Mouse (Mus musculus): ENCODE data around the gene Pdzph1. TPM values are rescaled to one million over a fixed set of nuclear protein-coding genes. Genes with fewer than 3 reads are reported as not detected.

Gene Pdzph1
- polyA plus RNA-seq, 1 experiment, result not detected

DNA sequence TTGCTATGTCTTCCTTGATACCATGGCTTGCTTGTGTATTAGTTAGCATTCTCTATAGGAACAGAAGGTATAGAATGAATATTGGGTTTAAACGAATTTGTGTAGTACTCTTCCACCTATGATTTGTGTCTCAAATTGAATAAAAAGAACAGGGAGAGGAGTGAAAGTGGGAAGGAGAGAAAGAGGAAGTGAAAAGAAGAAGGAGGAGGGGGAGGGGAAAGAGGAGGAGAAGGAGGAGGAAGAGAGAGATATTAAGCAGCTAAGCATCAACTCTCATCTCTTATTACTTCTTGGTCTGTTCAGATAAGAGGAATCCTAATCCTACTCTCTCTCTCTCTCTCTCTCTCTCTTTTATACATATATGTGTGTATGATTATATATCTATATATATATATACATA, 52.6 kb downstream of the Pdzph1 start:
- Histone ChIP-seq H3K4me2 (ENCODE audit: low read depth) (no peak overlapping the region), H3K4me3 (no peak overlapping the region), H3K27me3 (ENCODE audit: control insufficient read depth, insufficient read depth, insufficient read length) (no peaks in the 10 kb centered on the region), H3K79me2 (ENCODE audit: control insufficient read depth, insufficient read depth) (no peaks in the 10 kb centered on the region), H3ac (ENCODE audit: control insufficient read depth, insufficient read length) (no peak overlapping the region), H3K36me3 (ENCODE audit: control insufficient read depth, insufficient read depth) (no peaks in the 10 kb centered on the region)
- TF ChIP-seq E2F4 (IDR thresholded peaks at IDR 0.05; ENCODE audit: insufficient read depth), result no peak
- TF ChIP-seq POLR2AphosphoS2 (IDR thresholded peaks at IDR 0.05; ENCODE audit: insufficient read length, low read depth), result no peak
- no peak for TF ChIP-seq SRF (IDR thresholded peaks at IDR 0.05; ENCODE audit: control insufficient read depth, insufficient read length, low read depth)
- no peak for TF ChIP-seq REST (IDR thresholded peaks at IDR 0.05; ENCODE audit: insufficient read depth, insufficient read length)
- TF ChIP-seq POLR2A (IDR thresholded peaks at IDR 0.05; ENCODE audit: insufficient read length, low read depth), result no peak

- H3ac ChIP-seq (ENCODE audit: control insufficient read depth, insufficient read length), result no peak overlapping the region
- H3K79me2 ChIP-seq (ENCODE audit: control insufficient read depth, insufficient read depth), result no peaks in the 10 kb centered on the region
- H3K36me3 ChIP-seq (ENCODE audit: control insufficient read depth, insufficient read depth), result no peaks in the 10 kb centered on the region
- H3K27me3 ChIP-seq (ENCODE audit: control insufficient read depth, insufficient read depth, insufficient read length), result no peaks in the 10 kb centered on the region
- TF ChIP-seq E2F4 (IDR thresholded peaks at IDR 0.05; ENCODE audit: insufficient read depth), result no peak
- TF ChIP-seq MAX (IDR thresholded peaks at IDR 0.05; ENCODE audit: low read depth), result no peak
- TF ChIP-seq POLR2A (IDR thresholded peaks at IDR 0.05; ENCODE audit: insufficient read length, low read depth), result no peak
- no peak for TF ChIP-seq TCF12 (IDR thresholded peaks at IDR 0.05; ENCODE audit: insufficient read depth, poor library complexity, severe bottlenecking)
- no peak for TF ChIP-seq REST (IDR thresholded peaks at IDR 0.05; ENCODE audit: insufficient read depth, insufficient read length)
- TF ChIP-seq MYOG (IDR thresholded peaks at IDR 0.05; ENCODE audit: control insufficient read depth in 1 of 3, insufficient read depth in 1 of 3, insufficient read length in 2 of 3, low read depth in 2 of 3), result no peak
- TF ChIP-seq POLR2AphosphoS2 (IDR thresholded peaks at IDR 0.05; ENCODE audit: insufficient read length, low read depth), result no peak
- TF ChIP-seq MYOD1 (IDR thresholded peaks at IDR 0.05; ENCODE audit: control insufficient read depth in 1 of 3, insufficient read length in 2 of 3, low read depth in 2 of 3), result no peak
- TF ChIP-seq USF1 (IDR thresholded peaks at IDR 0.05; ENCODE audit: low read depth), result no peak
- no peak for TF ChIP-seq CEBPB (IDR thresholded peaks at IDR 0.05; ENCODE audit: insufficient read depth, poor library complexity, severe bottlenecking)
- no peak for TF ChIP-seq TCF3 (IDR thresholded peaks at IDR 0.05; ENCODE audit: insufficient read length, low read depth)
- no peak for TF ChIP-seq SRF (IDR thresholded peaks at IDR 0.05; ENCODE audit: control insufficient read depth, insufficient read length, low read depth)
- no peak overlapping the region for H3K4me2 ChIP-seq (ENCODE audit: low read depth)
- no peak overlapping the region for H3K4me3 ChIP-seq
These were observed 53.6 kb downstream of the Pdzph1 start for GRCm38 (mm10) chr17:58937533-58937932.

GRCm38 (mm10) chr17:58932983-58933280, 58.2 kb downstream of the Pdzph1 start:
- no peaks in the 10 kb centered on the region for H3K79me2 ChIP-seq (ENCODE audit: control insufficient read depth, insufficient read depth)
- no peak overlapping the region for H3K4me3 ChIP-seq
- TF ChIP-seq CEBPB (IDR thresholded peaks at IDR 0.05; ENCODE audit: insufficient read depth, poor library complexity, severe bottlenecking) (no peak), TCF12 (IDR thresholded peaks at IDR 0.05; ENCODE audit: insufficient read depth, poor library complexity, severe bottlenecking) (no peak), USF1 (IDR thresholded peaks at IDR 0.05; ENCODE audit: low read depth) (no peak), POLR2AphosphoS2 (IDR thresholded peaks at IDR 0.05; ENCODE audit: insufficient read length, low read depth) (no peak), MYOD1 (IDR thresholded peaks at IDR 0.05; ENCODE audit: control insufficient read depth in 1 of 3, insufficient read length in 2 of 3, low read depth in 2 of 3) (no peak), MAX (IDR thresholded peaks at IDR 0.05; ENCODE audit: low read depth) (no peak), MYOG (IDR thresholded peaks at IDR 0.05; ENCODE audit: control insufficient read depth in 1 of 3, insufficient read depth in 1 of 3, insufficient read length in 2 of 3, low read depth in 2 of 3) (no peak), E2F4 (IDR thresholded peaks at IDR 0.05; ENCODE audit: insufficient read depth) (no peak), REST (IDR thresholded peaks at IDR 0.05; ENCODE audit: insufficient read depth, insufficient read length) (no peak), SRF (IDR thresholded peaks at IDR 0.05; ENCODE audit: control insufficient read depth, insufficient read length, low read depth) (no peak), POLR2A (IDR thresholded peaks at IDR 0.05; ENCODE audit: insufficient read length, low read depth) (no peak)
- no peaks in the 10 kb centered on the region for H3K27me3 ChIP-seq (ENCODE audit: control insufficient read depth, insufficient read depth, insufficient read length)
- H3K36me3 ChIP-seq (ENCODE audit: control insufficient read depth, insufficient read depth), result no peaks in the 10 kb centered on the region
- no peak overlapping the region for H3K4me2 ChIP-seq (ENCODE audit: low read depth)
- H3ac ChIP-seq (ENCODE audit: control insufficient read depth, insufficient read length), result no peak overlapping the region

DNA sequence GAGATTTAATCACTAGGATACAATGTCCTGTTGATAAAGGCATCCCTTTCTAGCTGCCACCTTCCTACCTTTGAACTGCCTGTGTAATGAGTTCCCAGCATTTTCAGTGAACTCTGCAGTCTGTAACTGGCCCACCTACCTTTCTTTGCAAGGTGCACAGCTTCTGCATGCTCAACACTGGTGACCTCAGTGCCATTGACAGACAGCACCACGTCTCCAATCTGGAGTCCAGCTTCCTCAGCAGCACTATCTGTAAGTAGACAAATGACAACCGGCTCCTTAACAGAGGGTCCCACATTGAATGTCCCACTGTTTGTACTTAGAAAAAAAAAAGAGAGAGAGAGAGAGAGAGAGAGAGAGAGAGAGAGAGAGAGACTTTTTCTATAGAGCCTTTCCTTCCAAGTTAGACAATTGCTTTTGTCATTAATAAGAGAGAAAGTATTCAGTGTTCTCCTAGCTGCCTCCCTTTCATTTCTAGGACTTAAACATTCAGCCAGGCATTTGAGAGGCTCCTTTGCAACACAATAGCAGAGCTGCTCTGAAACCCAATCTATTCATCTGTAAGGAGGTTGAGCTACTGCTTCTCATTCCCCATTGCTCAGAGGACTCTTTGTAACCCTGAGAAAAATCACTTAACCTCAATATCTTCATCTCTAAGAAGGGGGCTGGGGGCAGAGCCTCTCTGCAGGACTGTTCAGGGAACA, 58.7 kb downstream of the Pdzph1 start:
- Histone ChIP-seq H3K79me2 (ENCODE audit: control insufficient read depth, insufficient read depth) (no peaks in the 10 kb centered on the region), H3ac (ENCODE audit: control insufficient read depth, insufficient read length) (no peak overlapping the region), H3K27me3 (ENCODE audit: control insufficient read depth, insufficient read depth, insufficient read length) (no peaks in the 10 kb centered on the region), H3K4me3 (no peak overlapping the region), H3K36me3 (ENCODE audit: control insufficient read depth, insufficient read depth) (no peaks in the 10 kb centered on the region), H3K4me2 (ENCODE audit: low read depth) (no peak overlapping the region)
- TF ChIP-seq CEBPB (IDR thresholded peaks at IDR 0.05; ENCODE audit: insufficient read depth, poor library complexity, severe bottlenecking) (no peak), REST (IDR thresholded peaks at IDR 0.05; ENCODE audit: insufficient read depth, insufficient read length) (no peak), E2F4 (IDR thresholded peaks at IDR 0.05; ENCODE audit: insufficient read depth) (no peak), TCF3 (IDR thresholded peaks at IDR 0.05; ENCODE audit: insufficient read length, low read depth) (no peak), MYOG (IDR thresholded peaks at IDR 0.05; ENCODE audit: control insufficient read depth in 1 of 3, insufficient read depth in 1 of 3, insufficient read length in 2 of 3, low read depth in 2 of 3) (no peak), SRF (IDR thresholded peaks at IDR 0.05; ENCODE audit: control insufficient read depth, insufficient read length, low read depth) (no peak), TCF12 (IDR thresholded peaks at IDR 0.05; ENCODE audit: insufficient read depth, poor library complexity, severe bottlenecking) (no peak), MAX (IDR thresholded peaks at IDR 0.05; ENCODE audit: low read depth) (no peak), POLR2AphosphoS2 (IDR thresholded peaks at IDR 0.05; ENCODE audit: insufficient read length, low read depth) (no peak), USF1 (IDR thresholded peaks at IDR 0.05; ENCODE audit: low read depth) (no peak), POLR2A (IDR thresholded peaks at IDR 0.05; ENCODE audit: insufficient read length, low read depth) (no peak), MYOD1 (IDR thresholded peaks at IDR 0.05; ENCODE audit: control insufficient read depth in 1 of 3, insufficient read length in 2 of 3, low read depth in 2 of 3) (no peak)

Data from myocyte (in vitro differentiated cells).